Mouse (Mus musculus): ENCODE measurements at regions not wholly inside any gene's neighbourhood (a gene's known extent, or its start where the extent isn't known, plus 50 kb on each side); places are given as distances from the start of the nearest gene placed in this dataset.

DNA sequence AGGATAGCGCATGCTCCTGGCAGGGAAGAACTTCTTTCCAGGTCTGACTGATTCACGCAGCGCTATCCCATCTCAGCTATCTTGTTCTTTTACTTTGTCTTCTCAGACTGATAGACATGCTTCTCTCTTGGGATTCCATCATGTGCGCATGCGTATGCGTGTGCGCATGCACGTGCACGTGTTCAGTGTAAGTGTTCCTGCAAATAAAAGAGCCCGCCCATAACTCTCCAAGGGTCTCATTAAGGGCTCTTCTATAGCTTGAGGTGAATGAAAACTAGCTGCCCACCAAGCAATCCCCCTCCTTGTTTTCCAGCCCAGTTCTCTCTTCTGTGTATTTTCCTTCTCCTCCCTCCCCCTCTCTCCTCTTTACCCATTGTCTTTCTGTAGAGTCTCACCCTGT lies 258.5 kb downstream of the CK137956 start:
- no peak for TF ChIP-seq CTCF (IDR thresholded peaks at IDR 0.05; ENCODE audit: extremely low read depth, insufficient read length, insufficient replicate concordance, low read depth, low read length)
- no peak for TF ChIP-seq POLR2A (IDR thresholded peaks at IDR 0.05; ENCODE audit: low read depth, low read length)

Data from small intestine, adult 2 months (tissue).